Mouse (Mus musculus): ENCODE measurements at regions not wholly inside any gene's neighbourhood (a gene's known extent, or its start where the extent isn't known, plus 50 kb on each side); places are given as distances from the start of the nearest gene placed in this dataset.
A peak's percentile ranks its signal among the peaks of the same experiment; 100 is the strongest.

GRCm38 (mm10) chr2:72794501-72794900 is 185.7 kb downstream of the Sp3 start:
- DNase-seq = no peak
- intact Hi-C loops (cut with DNase I) = no loop called here

GRCm38 (mm10) chr2:72797002-72797718 is 183.1 kb downstream of the Sp3 start:
- intact Hi-C loops (cut with DNase I) = no loop called here
- no peak for DNase-seq

GRCm38 (mm10) chr2:72800696-72801095 is 179.6 kb downstream of the Sp3 start:
- intact Hi-C loops (cut with DNase I) = no loop called here
- DNase-seq = no peak

DNA sequence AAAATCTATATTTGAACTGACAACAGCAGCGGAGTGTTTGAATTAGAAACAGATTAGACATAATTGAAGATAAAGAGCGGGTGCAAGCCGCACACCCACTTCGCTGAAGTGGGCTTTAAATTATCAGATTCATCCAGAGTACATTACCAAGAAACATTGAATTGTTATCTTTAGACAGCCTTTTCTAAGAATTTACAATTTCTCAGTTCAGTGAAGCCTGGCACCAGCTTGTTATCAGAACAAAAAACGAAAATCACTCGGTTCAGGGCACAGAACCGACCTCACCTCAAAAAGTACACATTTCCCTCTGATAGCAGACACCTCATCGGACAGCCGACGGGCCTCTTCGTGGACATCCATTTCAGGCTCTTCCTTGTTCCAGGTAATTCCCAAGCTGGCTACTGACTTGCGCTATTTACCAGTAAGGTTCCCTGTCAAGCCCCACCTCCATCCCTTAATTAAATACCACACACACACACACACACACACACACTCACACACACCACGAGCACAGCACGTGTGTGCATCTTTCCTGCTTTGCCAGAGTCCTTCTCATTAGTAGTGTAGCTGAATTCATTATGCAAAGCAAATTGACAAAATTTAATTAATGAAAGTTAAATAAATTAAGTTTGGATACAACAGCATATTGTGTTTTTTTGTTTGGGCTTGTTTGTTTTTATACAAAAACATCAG is 166.8 kb downstream of the Sp3 start:
- intact Hi-C loops (cut with DNase I) = no loop called here
- DNase-seq = no peak

GRCm38 (mm10) chr2:72825251-72825650 is 155.0 kb downstream of the Sp3 start:
- intact Hi-C loops (cut with DNase I) = no loop called here
- DNase-seq = peak; percentile 28 to 31

DNA sequence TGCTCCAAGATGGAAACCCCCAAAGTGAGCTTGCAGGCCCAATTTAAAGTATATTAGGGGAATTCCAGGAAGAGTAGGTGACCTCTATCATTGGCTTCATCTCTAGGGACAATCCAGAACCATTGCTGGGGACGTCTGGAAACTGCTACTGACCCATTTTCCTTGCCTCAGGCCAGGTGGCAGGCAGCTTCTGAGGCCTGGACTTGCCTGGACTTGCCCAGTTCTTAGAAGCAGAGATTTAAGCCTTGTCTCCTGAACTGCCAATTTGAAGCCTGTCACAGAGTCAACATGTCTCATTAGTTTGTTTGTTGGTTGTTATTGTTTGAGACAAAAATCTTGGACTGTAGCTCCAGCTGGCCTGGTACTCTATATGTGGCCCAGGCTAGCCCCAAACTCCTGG is 151.1 kb downstream of the Sp3 start:
- no peak for DNase-seq
- intact Hi-C loops (cut with DNase I) = no loop called here

GRCm38 (mm10) chr2:72832770-72833169 is 147.5 kb downstream of the Sp3 start:
- DNase-seq = no peak
- intact Hi-C loops (cut with DNase I) = no loop called here

GRCm38 (mm10) chr2:72838085-72838727 is 142.0 kb downstream of the Sp3 start:
- peak; percentile 36 to 38 for DNase-seq
- intact Hi-C loops (cut with DNase I) = no loop called here

- DNase-seq = peak; percentile 38 to 40
- intact Hi-C loops (cut with DNase I) = loop anchor here (5.0 kb wide), 1 partner anchor 58 kb away; no protein-coding TSS in a partner anchor
Observed at GRCm38 (mm10) chr2:72839673-72840072, 140.6 kb downstream of the Sp3 start.

DNA sequence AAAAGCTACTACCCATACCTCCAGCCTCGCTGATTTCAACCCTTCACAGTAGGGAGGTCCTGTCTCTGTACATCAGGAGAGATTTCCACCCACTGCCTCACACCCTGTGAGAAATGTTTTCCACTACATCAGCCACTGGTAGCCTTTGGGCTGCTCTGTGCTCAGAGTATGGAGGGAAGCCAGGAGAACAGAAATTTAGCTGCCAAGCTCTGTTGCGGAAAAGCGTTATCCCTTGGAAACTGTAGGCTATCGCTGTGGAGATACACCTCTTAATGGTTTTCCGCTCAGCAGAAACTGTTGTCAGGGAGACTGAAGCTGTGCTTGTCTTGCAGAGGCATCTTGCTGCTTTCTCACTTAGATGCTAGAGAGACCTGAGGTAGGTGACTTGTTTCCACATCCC is 138.9 kb downstream of the Sp3 start:
- intact Hi-C loops (cut with DNase I) = loop anchor here (5.0 kb wide), 1 partner anchor 56 kb away; no protein-coding TSS in a partner anchor

DNA sequence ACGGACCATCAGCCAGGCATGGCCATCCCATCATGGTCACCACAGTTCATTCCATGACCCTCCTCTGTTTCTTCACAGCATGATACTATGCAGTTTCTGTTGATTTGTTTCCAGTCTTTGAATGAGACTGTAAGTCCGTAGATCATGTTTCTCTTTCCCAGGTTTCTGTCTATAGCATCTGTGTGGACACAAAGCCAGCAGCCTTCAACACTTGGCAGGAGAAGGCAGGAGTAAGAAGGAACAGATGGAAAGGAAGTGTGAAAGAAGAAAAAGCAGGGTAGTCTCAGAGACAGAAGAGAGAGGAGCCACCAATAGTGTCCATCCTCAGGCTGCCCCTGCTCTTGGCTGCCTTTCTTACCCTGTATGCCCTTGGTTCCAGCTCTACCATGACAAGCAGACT is 136.6 kb downstream of the Sp3 start:
- intact Hi-C loops (cut with DNase I) = loop anchor here (5.0 kb wide), 1 partner anchor 54 kb away; no protein-coding TSS in a partner anchor
- DNase-seq = peak; percentile 41 to 43

More for the DNA sequence above, 138.9 kb downstream of the Sp3 start:
- DNase-seq = peak; percentile 38 to 49

GRCm38 (mm10) chr2:72849441-72850192 is 130.6 kb downstream of the Sp3 start:
- intact Hi-C loops (cut with DNase I) = no loop called here
- peak; percentile 20 to 24 for DNase-seq

GRCm38 (mm10) chr2:72852509-72852908 is 127.7 kb downstream of the Sp3 start:
- DNase-seq = no peak
- intact Hi-C loops (cut with DNase I) = no loop called here

GRCm38 (mm10) chr2:72855276-72855970 is 124.8 kb downstream of the Sp3 start:
- no peak for DNase-seq

DNA sequence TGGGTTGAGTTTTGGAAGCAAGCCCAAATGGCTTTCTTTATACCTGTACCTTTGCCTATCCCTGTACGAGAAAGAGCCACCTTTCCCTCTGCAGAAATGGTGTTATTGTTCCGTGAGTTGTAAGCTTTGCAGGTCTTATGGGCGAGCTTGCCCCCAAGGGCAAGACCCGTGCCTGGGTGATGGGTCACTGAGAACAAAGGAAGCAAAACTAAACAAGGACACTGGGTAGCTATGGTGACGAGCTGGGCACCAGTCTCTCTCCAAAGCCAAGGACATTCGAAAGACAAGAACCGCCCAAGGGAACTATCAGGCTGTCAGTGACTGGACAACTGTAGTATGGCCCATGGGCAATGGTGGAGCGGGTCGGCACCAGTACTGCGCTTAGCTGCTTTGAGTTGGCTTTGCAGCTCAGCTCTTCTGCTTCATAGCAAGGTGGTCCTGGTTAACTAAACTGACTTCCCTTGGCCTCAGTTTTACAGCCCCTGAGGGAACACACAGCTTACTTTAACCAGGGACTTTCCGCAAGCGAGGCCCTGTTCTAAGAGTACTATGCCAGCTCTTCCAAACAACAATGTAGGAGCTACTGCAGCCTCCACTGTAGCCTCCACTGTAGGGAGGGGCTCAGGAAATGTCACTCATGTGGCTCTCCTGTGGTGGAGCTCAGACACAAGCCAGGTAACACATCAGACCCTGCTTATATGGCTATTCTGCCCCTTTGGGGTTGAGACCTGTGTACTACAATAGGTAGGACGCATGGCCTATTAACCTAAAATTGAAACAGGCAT is 124.1 kb downstream of the Sp3 start:
- intact Hi-C loops (cut with DNase I) = no loop called here
- no peak for DNase-seq

More at GRCm38 (mm10) chr2:72855276-72855970, 124.8 kb downstream of the Sp3 start:
- intact Hi-C loops (cut with DNase I) = no loop called here

- intact Hi-C loops (cut with DNase I) = no loop called here
- no peak for DNase-seq
Observed at GRCm38 (mm10) chr2:72857377-72857776, 122.9 kb downstream of the Sp3 start.

- intact Hi-C loops (cut with DNase I) = no loop called here
- no peak for DNase-seq
Observed at GRCm38 (mm10) chr2:72865462-72866365, 114.5 kb downstream of the Sp3 start.

DNA sequence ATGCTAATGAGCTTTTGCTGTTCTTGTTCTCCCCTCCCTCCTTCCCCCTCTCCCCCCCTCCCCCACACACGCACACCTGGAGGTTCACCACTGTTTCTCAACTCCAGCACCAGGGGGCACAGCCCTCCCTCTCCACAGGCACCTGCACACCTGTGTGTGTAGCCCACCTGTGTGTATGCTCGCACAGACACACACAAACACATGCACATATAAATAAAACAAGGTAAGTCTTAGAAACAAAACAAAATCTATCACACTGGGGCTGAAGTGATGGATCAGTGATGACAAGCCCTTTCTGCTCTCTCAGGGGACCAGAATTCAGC is 113.9 kb downstream of the Sp3 start:
- intact Hi-C loops (cut with DNase I) = no loop called here
- no peak for DNase-seq

GRCm38 (mm10) chr2:72868173-72868572 is 112.1 kb downstream of the Sp3 start:
- intact Hi-C loops (cut with DNase I) = no loop called here
- DNase-seq = no peak

Measured in heart, postnatal 10 days (tissue).